ENCODE assay signal across 10 mouse cellular contexts in the genomic region with DNA sequence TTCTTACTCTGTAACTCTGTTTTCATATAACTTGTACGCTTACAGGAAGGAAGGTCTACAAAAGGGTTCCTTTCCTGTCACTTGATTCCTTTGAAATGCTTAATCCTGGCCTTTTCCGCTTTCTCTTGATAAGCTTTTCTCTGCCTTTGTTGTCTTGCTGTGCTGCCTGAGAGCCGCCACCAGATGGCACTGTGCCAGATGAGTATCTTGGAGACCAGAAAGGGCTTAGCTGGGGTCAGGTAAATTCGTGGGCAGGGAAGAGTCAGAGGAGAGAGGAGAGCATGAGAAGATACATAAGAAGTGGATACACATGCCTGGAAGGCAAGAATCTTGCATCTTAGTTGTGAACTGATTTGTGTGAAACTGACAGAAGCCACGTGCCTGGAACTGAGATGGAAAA. TPM values are rescaled to one million over a fixed set of nuclear protein-coding genes. Genes with fewer than 3 reads are reported as not detected.
A peak's percentile ranks its signal among the peaks of the same experiment; 100 is the strongest.
DNase-seq lines count a peak whose midpoint lies in the region; ATAC-seq lines count a peak whose summit lies in the region.
"Had no signal": no experiment of that assay in that cellular context is flagged by ENCODE, and none has a peak within 500 bp of the region (broad histone marks: within the 10 kb centered on the region; RNA-seq: fewer than 3 reads in every experiment).

No protein-coding gene starts in this region.

- no peaks in the 10 kb centered on the region for H3K27me3 ChIP-seq in intestine, embryonic 14.5 days (replicated peaks; ENCODE audit: control insufficient read depth, insufficient read depth, low read length)
- no peaks in the 10 kb centered on the region for H3K27me3 ChIP-seq in intestine, embryonic 16.5 days (replicated peaks; ENCODE audit: control insufficient read depth, insufficient read depth, low read length)
- no peaks in the 10 kb centered on the region for H3K27me3 ChIP-seq in embryonic facial prominence, embryonic 10.5 days (replicated peaks; ENCODE audit: low read depth, poor library complexity, severe bottlenecking)
- H3K27me3 ChIP-seq in hindbrain, embryonic 15.5 days, result no peaks in the 10 kb centered on the region
- H3K27me3 ChIP-seq in limb, embryonic 11.5 days (ENCODE audit: control insufficient read depth, insufficient read depth, low read length), result no peaks in the 10 kb centered on the region
- H3K27me3 ChIP-seq: embryonic facial prominence, embryonic 13.5 days had no signal

- no peaks in the 10 kb centered on the region for H3K9me3 ChIP-seq in intestine, embryonic 14.5 days (ENCODE audit: control insufficient read depth, low read length)
- no peaks in the 10 kb centered on the region for H3K9me3 ChIP-seq in intestine, embryonic 16.5 days (ENCODE audit: control insufficient read depth, low read length)
- H3K9me3 ChIP-seq in embryonic facial prominence, embryonic 10.5 days, result no peaks in the 10 kb centered on the region
- no peaks in the 10 kb centered on the region for H3K9me3 ChIP-seq in hindbrain, embryonic 15.5 days
- H3K9me3 ChIP-seq in limb, embryonic 11.5 days (ENCODE audit: control insufficient read depth, low read length), result no peaks in the 10 kb centered on the region
- H3K9me3 ChIP-seq: embryonic facial prominence, embryonic 13.5 days had no signal

- H3K4me1 ChIP-seq in intestine, embryonic 14.5 days (replicated peaks; ENCODE audit: control insufficient read depth, insufficient read depth, low read length), result no peaks in the 10 kb centered on the region
- H3K4me1 ChIP-seq in intestine, embryonic 16.5 days (ENCODE audit: control insufficient read depth, insufficient read depth, low read length), result no peaks in the 10 kb centered on the region
- H3K4me1 ChIP-seq in embryonic facial prominence, embryonic 10.5 days, result peaks cover 3% of the 10 kb centered on the region; the same call in 1 of the 2 replicates
- peaks cover 8% of the 10 kb centered on the region; the same call in 1 of the 2 replicates for H3K4me1 ChIP-seq in hindbrain, embryonic 15.5 days (replicated peaks)
- H3K4me1 ChIP-seq in limb, embryonic 11.5 days (ENCODE audit: control insufficient read depth, insufficient read depth, low read length), result no peaks in the 10 kb centered on the region
- H3K4me1 ChIP-seq: embryonic facial prominence, embryonic 13.5 days had no signal

- H3K36me3 ChIP-seq in intestine, embryonic 14.5 days (ENCODE audit: control insufficient read depth, insufficient read depth, low read length), result no peaks in the 10 kb centered on the region
- H3K36me3 ChIP-seq in intestine, embryonic 16.5 days (ENCODE audit: control insufficient read depth, insufficient read depth, low read length), result no peaks in the 10 kb centered on the region
- H3K36me3 ChIP-seq in embryonic facial prominence, embryonic 10.5 days (replicated peaks), result no peaks in the 10 kb centered on the region
- no peaks in the 10 kb centered on the region for H3K36me3 ChIP-seq in hindbrain, embryonic 15.5 days
- H3K36me3 ChIP-seq in limb, embryonic 11.5 days (ENCODE audit: control insufficient read depth, insufficient read depth, low read length), result no peaks in the 10 kb centered on the region
- H3K36me3 ChIP-seq: embryonic facial prominence, embryonic 13.5 days had no signal

- 12% methylated on average over 5 of the region's 5 CpGs for WGBS in intestine, embryonic 14.5 days
- WGBS in intestine, embryonic 16.5 days, result 17% methylated on average over 5 of the region's 5 CpGs
- 16% methylated on average over 5 of the region's 5 CpGs for WGBS in embryonic facial prominence, embryonic 10.5 days
- 16% methylated on average over 5 of the region's 5 CpGs for WGBS in hindbrain, embryonic 15.5 days
- WGBS in limb, embryonic 11.5 days, result 25% methylated on average over 5 of the region's 5 CpGs

- peak; percentile 79 for DNase-seq in intestine, embryonic 14.5 days (ENCODE audit: low spot score)
- peak; percentile 64 to 73 for DNase-seq in adrenal gland, adult 18-20 months (ENCODE audit: low spot score in 2 of 2)
- peak; percentile 82 for DNase-seq in embryonic facial prominence, embryonic 10.5 days (ENCODE audit: low spot score)
- peak; percentile 86 for DNase-seq in limb, embryonic 11.5 days (ENCODE audit: low spot score)
- peak; percentile 52 for DNase-seq in ovary, postnatal 14 days (ENCODE audit: low spot score)
- peak; percentile 84 for DNase-seq in thymus, postnatal 4 days

- H3K4me3 ChIP-seq in intestine, embryonic 14.5 days (ENCODE audit: low read depth, low read length), result no peak overlapping the region
- no peak overlapping the region for H3K4me3 ChIP-seq in intestine, embryonic 16.5 days (ENCODE audit: low read length)
- no peak overlapping the region for H3K4me3 ChIP-seq in embryonic facial prominence, embryonic 10.5 days
- H3K4me3 ChIP-seq in hindbrain, embryonic 15.5 days, result no peak overlapping the region
- H3K4me3 ChIP-seq in limb, embryonic 11.5 days (ENCODE audit: low read depth, low read length), result no peak overlapping the region
- H3K4me3 ChIP-seq: embryonic facial prominence, embryonic 13.5 days had no signal

- no peak overlapping the region for H3K4me2 ChIP-seq in intestine, embryonic 14.5 days (ENCODE audit: low read length)
- no peak overlapping the region for H3K4me2 ChIP-seq in intestine, embryonic 16.5 days (ENCODE audit: low read depth, low read length)
- no peak overlapping the region for H3K4me2 ChIP-seq in hindbrain, embryonic 15.5 days
- H3K4me2 ChIP-seq in limb, embryonic 11.5 days (ENCODE audit: low read depth, severe bottlenecking), result no peak overlapping the region
- H3K4me2 ChIP-seq: embryonic facial prominence, embryonic 13.5 days had no signal

- no peak overlapping the region for H3K9ac ChIP-seq in intestine, embryonic 14.5 days (ENCODE audit: low read length)
- no peak overlapping the region for H3K9ac ChIP-seq in intestine, embryonic 16.5 days (ENCODE audit: low read depth, low read length)
- H3K9ac ChIP-seq in hindbrain, embryonic 15.5 days, result no peak overlapping the region
- no peak overlapping the region for H3K9ac ChIP-seq in limb, embryonic 11.5 days (ENCODE audit: low read length)
- H3K9ac ChIP-seq: embryonic facial prominence, embryonic 13.5 days had no signal

- no peak overlapping the region for H3K27ac ChIP-seq in intestine, embryonic 14.5 days (ENCODE audit: low read depth)
- no peak overlapping the region for H3K27ac ChIP-seq in intestine, embryonic 16.5 days (ENCODE audit: low read length)
- no peak overlapping the region for H3K27ac ChIP-seq in embryonic facial prominence, embryonic 10.5 days (replicated peaks)
- H3K27ac ChIP-seq in hindbrain, embryonic 15.5 days (replicated peaks), result 0 out of 2 replicates have a peak overlapping the region, but pooled peaks have one; percentile 21
- H3K27ac ChIP-seq in limb, embryonic 11.5 days (replicated peaks; ENCODE audit: low read depth, low read length), result no peak overlapping the region
- H3K27ac ChIP-seq: embryonic facial prominence, embryonic 13.5 days; macrophage had no signal

- no peak for ATAC-seq in intestine, embryonic 14.5 days (replicated peaks; ENCODE audit: low FRiP score, low TSS enrichment, low read depth)
- ATAC-seq in intestine, embryonic 16.5 days, result no peak
- no peak; the same call in 1 of the 2 replicates for ATAC-seq in hindbrain, embryonic 15.5 days (ENCODE audit: low FRiP score, low read depth)
- no peak for ATAC-seq in limb, embryonic 11.5 days (ENCODE audit: insufficient number of reproducible peaks, low FRiP score, low TSS enrichment, low read depth)

RNA-seq across cellular contexts. Expression of a gene that starts 11.5 kb away (rescaled TPM):
- polyA plus RNA-seq in intestine, embryonic 14.5 days (2014; fragmentation: Nextera tagmentation; extraction: Ambion mirVana), result 7.8 and 9.9 TPM in 2 replicates
- polyA plus RNA-seq in intestine, embryonic 16.5 days (2015; fragmentation: Nextera tagmentation; extraction: Ambion mirVana), result 2.9 and 3.2 TPM in 2 replicates
- under 1 TPM; 0.43 to 0.67 TPM for total RNA-seq in adrenal gland, adult 18-20 months (2021)
- polyA plus RNA-seq in embryonic facial prominence, embryonic 10.5 days (2016; fragmentation: Nextera tagmentation; extraction: Ambion mirVana), result 13.5 and 14.7 TPM in 2 replicates
- 75.5 and 102 TPM in 2 replicates for polyA plus RNA-seq in hindbrain, embryonic 15.5 days (2015; fragmentation: Nextera tagmentation; extraction: Ambion mirVana)
- 22.6 and 24.2 TPM in 2 replicates for polyA plus RNA-seq in limb, embryonic 11.5 days (2014; fragmentation: Nextera tagmentation; extraction: Ambion mirVana)
- polyA plus RNA-seq: macrophage had no signal
